Mouse (Mus musculus) liver, embryonic 16.5 days (tissue): Measurements from ENCODE around the gene Heatr6. TPM values are rescaled to one million over a fixed set of nuclear protein-coding genes. Genes with fewer than 3 reads are reported as not detected.

Source experiments
- ATAC-seq: fragments of 200-750 bp; cut with Nextera tagmentation; 2 replicates; pipeline ENCODE4 v1.8.0; 2017; ENCODE audit warnings: low read depth, mild to moderate bottlenecking, moderate number of reproducible peaks, moderate library complexity
- H3K27ac ChIP-seq: fragments of 300-500 bp; sonication (generic); 2 replicates; pipeline ENCODE4 v1.5.1; 2014; ENCODE audit warnings: mild to moderate bottlenecking, low read length
- H3K27me3 ChIP-seq: fragments of 300-500 bp; sonication (generic); 2 replicates; pipeline ENCODE4 v1.6.1; 2014; ENCODE audit warnings: low read depth, low read length, mixed read lengths; ENCODE audit not compliant: control insufficient read depth, insufficient read depth
- H3K36me3 ChIP-seq: fragments of 300-500 bp; sonication (generic); 2 replicates; pipeline ENCODE4 v1.6.1; 2014; ENCODE audit warnings: mild to moderate bottlenecking; ENCODE audit not compliant: control insufficient read depth, insufficient read depth
- H3K4me1 ChIP-seq: fragments of 300-500 bp; sonication (generic); 2 replicates; pipeline ENCODE4 v1.6.1; 2014; ENCODE audit warnings: low read depth, low read length, mixed read lengths; ENCODE audit not compliant: control insufficient read depth
- H3K4me2 ChIP-seq: fragments of 300-500 bp; sonication (generic); 2 replicates; pipeline ENCODE4 v1.6.1; 2014; ENCODE audit warnings: low read depth, low read length, mixed read lengths
- H3K4me3 ChIP-seq: fragments of 300-500 bp; sonication (generic); 2 replicates; pipeline ENCODE4 v1.5.1; 2014; ENCODE audit warnings: low read depth, mild to moderate bottlenecking, low read length
- H3K9ac ChIP-seq: fragments of 300-500 bp; sonication (generic); 2 replicates; pipeline ENCODE4 v1.6.1; 2014; ENCODE audit warnings: low read depth, low read length
- H3K9me3 ChIP-seq: fragments of 300-500 bp; sonication (generic); replicated peaks from 2 replicates; pipeline ENCODE4 v1.6.1; 2016; ENCODE audit warnings: low read length; ENCODE audit not compliant: control insufficient read depth
- WGBS: fragments of 180-500 bp; shearing (Covaris S2); extraction: QIAGEN DNeasy Blood & Tissue Kit; methylation state at CpG from one replicate; pipeline ENCODE4 v1.1.7; 2014; ENCODE audit not compliant: insufficient replicate concordance; 5-methylcytosine and 5-hydroxymethylcytosine counted together
- polyA plus RNA-seq: library from polyadenylated mRNA; unstranded; fragments of >200 nt; fragmentation: Nextera tagmentation; extraction: Ambion mirVana; gene quantifications from 2 replicates; pipeline ENCODE4 v1.2.1, GENCODE M21; 2015

The Heatr6 gene
- polyA plus RNA-seq, 1 experiment from 2014 or later, result 7.2 TPM

- no peak overlapping the region for H3K4me3 ChIP-seq
- H3K36me3 ChIP-seq, result no peaks in the 10 kb centered on the region
- 25% methylated on average over 8 of the region's 8 CpGs for WGBS
- ATAC-seq, result no peak
- H3K9me3 ChIP-seq, result no peaks in the 10 kb centered on the region
- H3K27me3 ChIP-seq, result no peaks in the 10 kb centered on the region
- no peak overlapping the region for H3K9ac ChIP-seq
- no peaks in the 10 kb centered on the region; the same call in 1 of the 2 replicates for H3K4me1 ChIP-seq
- no peak overlapping the region for H3K4me2 ChIP-seq
- H3K27ac ChIP-seq, result no peak overlapping the region
Observed at GRCm38 (mm10) chr11:83832389-83832788, 78.9 kb downstream of the Heatr6 start.

Other genes with a start within 250 kb of the Heatr6 start
- not detected in 2 replicates for gene Heatr9, start 231.5 kb upstream of the Heatr6 start, polyA plus RNA-seq
- gene Ccl5, start 223.2 kb upstream of the Heatr6 start, polyA plus RNA-seq, result 1.2 and 1.7 TPM in 2 replicates
- gene Ccl9, start 175.1 kb upstream of the Heatr6 start, polyA plus RNA-seq, result 66.8 and 71.8 TPM in 2 replicates
- gene Ccl6, start 160.6 kb upstream of the Heatr6 start, polyA plus RNA-seq, result 16.3 and 16.9 TPM in 2 replicates
- gene Rpl9-ps1, start 108.1 kb upstream of the Heatr6 start, polyA plus RNA-seq, result not detected in 2 replicates
- gene Ccl3, start 104.3 kb upstream of the Heatr6 start, polyA plus RNA-seq, result 0.34 and 0.44 TPM in 2 replicates
- 0.48 and 0.50 TPM in 2 replicates for gene Ccl4, start 91.1 kb upstream of the Heatr6 start, polyA plus RNA-seq
- gene Wfdc17, start 49.7 kb upstream of the Heatr6 start, polyA plus RNA-seq, result 20.4 and 20.6 TPM in 2 replicates
- 0.18 TPM in 1 of 2 replicates, not detected in the other for gene Wfdc18, start 44.7 kb upstream of the Heatr6 start, polyA plus RNA-seq
- 52.2 and 61.4 TPM in 2 replicates for gene Wfdc21, start 6.8 kb upstream of the Heatr6 start, polyA plus RNA-seq
- gene Hnf1b, start 96.4 kb downstream of the Heatr6 start, polyA plus RNA-seq, result 4.6 and 5.9 TPM in 2 replicates
- gene Ddx52, start 188.4 kb downstream of the Heatr6 start, polyA plus RNA-seq, result 11.2 and 13.0 TPM in 2 replicates
- gene Synrg, start 210.7 kb downstream of the Heatr6 start, polyA plus RNA-seq, result 5.3 and 5.4 TPM in 2 replicates